Mouse (Mus musculus): Measurements from ENCODE around the gene Polr2m. TPM values are rescaled to one million over a fixed set of nuclear protein-coding genes. Genes with fewer than 3 reads are reported as not detected.
A peak's percentile ranks its signal among the peaks of the same experiment; 100 is the strongest.

Gene Polr2m
- 103 TPM in 2 replicates for polyA plus RNA-seq (2015; fragmentation: Nextera tagmentation; extraction: Ambion mirVana)

GRCm38 (mm10) chr9:71485475-71486094, at the start of gene Polr2m:
Gene Polr2m, minus strand, starts transcription at chr9:71485935.
- peak within 1 kb of the TSS; percentile 98 for H3K9ac ChIP-seq (ENCODE audit: low read depth, low read length)
- under 1% methylated on average over 70 of the region's 70 CpGs for WGBS
- H3K4me1 ChIP-seq (replicated peaks; ENCODE audit: control insufficient read depth, insufficient read depth, low read length): no peaks in the 10 kb centered on the region
- TF ChIP-seq CTCF (IDR thresholded peaks at IDR 0.05; ENCODE audit: low read depth): no peak
- peak; percentile 95 for ATAC-seq
- H3K27ac ChIP-seq (ENCODE audit: low read depth, low read length): peak within 1 kb of the TSS; percentile 95
- H3K27me3 ChIP-seq (replicated peaks; ENCODE audit: control insufficient read depth, insufficient read depth, low read length): no peaks in the 10 kb centered on the region
- peak within 1 kb of the TSS; percentile 86 for H3K4me3 ChIP-seq (ENCODE audit: low read depth, low read length)
- H3K36me3 ChIP-seq (ENCODE audit: control insufficient read depth, insufficient read depth): peaks cover 26% of the 10 kb centered on the region
- peak within 1 kb of the TSS; percentile 73 for H3K4me2 ChIP-seq (replicated peaks; ENCODE audit: low read depth)
- H3K9me3 ChIP-seq (ENCODE audit: control insufficient read depth): no peaks in the 10 kb centered on the region

DNA sequence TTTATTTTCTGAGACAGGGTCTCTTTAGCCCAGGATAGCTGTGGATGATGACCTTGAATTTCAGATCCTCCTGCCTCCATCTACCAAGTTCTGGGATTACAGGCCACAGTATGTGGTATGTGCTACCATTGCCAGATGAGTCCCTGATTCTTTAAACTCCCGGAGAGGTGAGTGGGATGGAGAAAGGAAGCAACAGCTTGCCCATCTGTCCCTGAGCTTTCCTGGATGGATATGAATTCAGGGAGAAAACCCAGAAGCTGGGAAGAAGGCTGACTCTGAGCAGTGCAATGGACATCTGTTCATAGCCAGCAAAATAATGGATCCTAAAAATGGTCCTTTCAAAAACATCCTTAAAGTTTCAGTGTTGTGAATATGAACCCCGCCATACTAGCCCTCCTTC, 49.3 kb upstream of the Polr2m start:
- no peaks in the 10 kb centered on the region for H3K36me3 ChIP-seq (ENCODE audit: control insufficient read depth, insufficient read depth)
- H3K27ac ChIP-seq (ENCODE audit: low read depth, low read length): no peak overlapping the region
- H3K4me2 ChIP-seq (replicated peaks; ENCODE audit: low read depth): no peak overlapping the region
- no peak overlapping the region for H3K9ac ChIP-seq (ENCODE audit: low read depth, low read length)
- 91% methylated on average over 2 of the region's 2 CpGs for WGBS
- ATAC-seq: no peak
- no peaks in the 10 kb centered on the region for H3K9me3 ChIP-seq (ENCODE audit: control insufficient read depth)
- H3K4me3 ChIP-seq (ENCODE audit: low read depth, low read length): no peak overlapping the region
- H3K27me3 ChIP-seq (replicated peaks; ENCODE audit: control insufficient read depth, insufficient read depth, low read length): no peaks in the 10 kb centered on the region
- H3K4me1 ChIP-seq (replicated peaks; ENCODE audit: control insufficient read depth, insufficient read depth, low read length): no peaks in the 10 kb centered on the region
- TF ChIP-seq CTCF (IDR thresholded peaks at IDR 0.05; ENCODE audit: low read depth): no peak

GRCm38 (mm10) chr9:71529960-71530359, 44.2 kb upstream of the Polr2m start:
- H3K9ac ChIP-seq (ENCODE audit: low read depth, low read length): no peak overlapping the region
- 81% methylated on average over 2 of the region's 2 CpGs for WGBS
- H3K4me2 ChIP-seq (replicated peaks; ENCODE audit: low read depth): no peak overlapping the region
- no peaks in the 10 kb centered on the region for H3K27me3 ChIP-seq (replicated peaks; ENCODE audit: control insufficient read depth, insufficient read depth, low read length)
- H3K36me3 ChIP-seq (ENCODE audit: control insufficient read depth, insufficient read depth): no peaks in the 10 kb centered on the region
- no peaks in the 10 kb centered on the region for H3K4me1 ChIP-seq (replicated peaks; ENCODE audit: control insufficient read depth, insufficient read depth, low read length)
- H3K4me3 ChIP-seq (ENCODE audit: low read depth, low read length): no peak overlapping the region
- H3K9me3 ChIP-seq (ENCODE audit: control insufficient read depth): no peaks in the 10 kb centered on the region
- peak; percentile 40 for TF ChIP-seq CTCF (IDR thresholded peaks at IDR 0.05; ENCODE audit: low read depth)
- no peak for ATAC-seq
- no peak overlapping the region for H3K27ac ChIP-seq (ENCODE audit: low read depth, low read length)

GRCm38 (mm10) chr9:71527438-71527837, 41.7 kb upstream of the Polr2m start:
- H3K4me1 ChIP-seq (replicated peaks; ENCODE audit: control insufficient read depth, insufficient read depth, low read length): no peaks in the 10 kb centered on the region
- TF ChIP-seq CTCF (IDR thresholded peaks at IDR 0.05; ENCODE audit: low read depth): no peak
- 25% methylated on average over 9 of the region's 9 CpGs for WGBS
- no peak overlapping the region for H3K4me2 ChIP-seq (replicated peaks; ENCODE audit: low read depth)
- H3K27ac ChIP-seq (ENCODE audit: low read depth, low read length): no peak overlapping the region
- H3K9ac ChIP-seq (ENCODE audit: low read depth, low read length): no peak overlapping the region
- H3K9me3 ChIP-seq (ENCODE audit: control insufficient read depth): no peaks in the 10 kb centered on the region
- ATAC-seq: no peak
- no peaks in the 10 kb centered on the region for H3K36me3 ChIP-seq (ENCODE audit: control insufficient read depth, insufficient read depth)
- no peaks in the 10 kb centered on the region for H3K27me3 ChIP-seq (replicated peaks; ENCODE audit: control insufficient read depth, insufficient read depth, low read length)
- H3K4me3 ChIP-seq (ENCODE audit: low read depth, low read length): no peak overlapping the region

DNA sequence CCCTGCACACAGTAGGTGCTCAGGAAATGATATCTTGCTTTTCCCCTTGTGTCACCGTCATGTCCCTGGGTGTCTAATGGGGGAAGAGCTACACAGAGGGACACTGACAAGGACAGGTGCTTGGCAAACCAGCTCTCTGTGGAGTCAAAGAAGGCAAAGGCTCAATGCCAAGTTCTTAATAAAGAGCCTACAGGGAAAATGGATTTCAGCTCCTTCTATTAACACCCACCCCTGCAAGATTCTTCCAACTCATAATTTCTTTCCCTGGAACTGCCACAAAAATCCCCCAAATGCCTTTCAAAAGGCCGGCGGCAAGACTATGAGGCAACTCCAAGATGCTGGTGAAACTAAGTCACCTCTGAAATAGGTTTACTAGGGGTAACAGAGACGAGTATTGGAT, 38.2 kb upstream of the Polr2m start:
- Histone ChIP-seq H3K4me1 (replicated peaks; ENCODE audit: control insufficient read depth, insufficient read depth, low read length) (no peaks in the 10 kb centered on the region), H3K9ac (ENCODE audit: low read depth, low read length) (no peak overlapping the region), H3K4me2 (replicated peaks; ENCODE audit: low read depth) (no peak overlapping the region), H3K27me3 (replicated peaks; ENCODE audit: control insufficient read depth, insufficient read depth, low read length) (no peaks in the 10 kb centered on the region), H3K9me3 (ENCODE audit: control insufficient read depth) (no peaks in the 10 kb centered on the region), H3K27ac (ENCODE audit: low read depth, low read length) (no peak overlapping the region), H3K36me3 (ENCODE audit: control insufficient read depth, insufficient read depth) (no peaks in the 10 kb centered on the region), H3K4me3 (ENCODE audit: low read depth, low read length) (no peak overlapping the region)
- ATAC-seq: no peak
- no peak for TF ChIP-seq CTCF (IDR thresholded peaks at IDR 0.05; ENCODE audit: low read depth)
- WGBS: 91% methylated on average over 4 of the region's 4 CpGs

DNA sequence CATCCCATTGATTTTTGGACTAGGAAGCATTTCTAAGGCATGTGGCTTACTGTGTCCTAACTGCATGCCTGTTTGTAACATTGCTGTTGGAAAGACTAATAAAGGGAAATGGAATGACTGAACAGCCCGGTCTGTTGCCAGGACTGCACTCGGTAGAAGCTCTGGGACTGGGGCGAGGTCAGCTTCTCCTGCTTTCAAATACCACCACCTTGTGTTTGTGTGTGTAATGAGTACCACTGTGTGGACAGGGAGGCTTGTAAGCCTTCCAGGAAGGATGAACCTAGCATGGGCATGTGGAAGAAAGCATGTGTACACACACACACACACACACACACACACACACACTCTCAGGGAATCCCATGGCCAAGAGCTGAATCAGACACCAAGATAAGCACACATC, 34.1 kb upstream of the Polr2m start:
- H3K4me2 ChIP-seq (replicated peaks; ENCODE audit: low read depth): no peak overlapping the region
- no peaks in the 10 kb centered on the region for H3K36me3 ChIP-seq (ENCODE audit: control insufficient read depth, insufficient read depth)
- no peaks in the 10 kb centered on the region for H3K4me1 ChIP-seq (replicated peaks; ENCODE audit: control insufficient read depth, insufficient read depth, low read length)
- no peak overlapping the region for H3K27ac ChIP-seq (ENCODE audit: low read depth, low read length)
- H3K9me3 ChIP-seq (ENCODE audit: control insufficient read depth): no peaks in the 10 kb centered on the region
- 48% methylated on average over 3 of the region's 3 CpGs for WGBS
- ATAC-seq: no peak
- TF ChIP-seq CTCF (IDR thresholded peaks at IDR 0.05; ENCODE audit: low read depth): no peak
- no peak overlapping the region for H3K4me3 ChIP-seq (ENCODE audit: low read depth, low read length)
- H3K9ac ChIP-seq (ENCODE audit: low read depth, low read length): no peak overlapping the region
- no peaks in the 10 kb centered on the region for H3K27me3 ChIP-seq (replicated peaks; ENCODE audit: control insufficient read depth, insufficient read depth, low read length)

Measured in intestine, postnatal 0 days (tissue).